Mouse (Mus musculus): ENCODE measurements at regions not wholly inside any gene's neighbourhood (a gene's known extent, or its start where the extent isn't known, plus 50 kb on each side); places are given as distances from the start of the nearest gene placed in this dataset.

GRCm38 (mm10) chr2:79149012-79149698 is 106.1 kb upstream of the Itga4 start:
- no peak for TF ChIP-seq CTCF (IDR thresholded peaks at IDR 0.05; ENCODE audit: low read depth)
- no peak for TF ChIP-seq EP300 (IDR thresholded peaks at IDR 0.05; ENCODE audit: low read depth)
